Mouse (Mus musculus) liver (tissue): ENCODE data around the gene Pomt1.

Experiments used
- DNase-seq: peaks from one replicate; pipeline ENCODE4 v3.0.0-alpha.2; 2020; ENCODE audit warnings: mixed read lengths

The Pomt1 gene

GRCm38 (mm10) chr2:32222057-32222456, 14.3 kb upstream of the Pomt1 start:
- DNase-seq = no peak

DNA sequence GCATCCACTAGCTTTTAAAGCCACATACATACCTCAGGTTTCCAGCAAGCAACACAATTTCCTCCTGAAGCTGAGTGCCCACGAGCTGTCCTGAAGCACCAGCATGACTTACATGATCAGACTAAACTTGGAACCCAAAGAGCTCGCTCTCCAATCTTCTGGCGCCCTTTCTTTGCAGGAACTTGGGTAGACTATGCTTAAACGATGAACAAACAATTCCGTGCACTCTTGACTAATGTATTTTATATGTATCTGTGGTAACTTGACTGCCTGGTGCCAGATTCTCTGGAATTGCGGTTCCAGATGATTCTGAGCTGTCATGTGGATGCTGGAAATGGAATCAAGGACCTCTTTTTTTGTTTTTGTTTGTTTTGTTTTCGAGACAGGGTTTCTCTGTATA, 957 bp upstream of the Pomt1 start:
- no peak for DNase-seq

- DNase-seq = peak; percentile 57
Observed at GRCm38 (mm10) chr2:32236760-32237487, 534 bp downstream of the Pomt1 start.

DNA sequence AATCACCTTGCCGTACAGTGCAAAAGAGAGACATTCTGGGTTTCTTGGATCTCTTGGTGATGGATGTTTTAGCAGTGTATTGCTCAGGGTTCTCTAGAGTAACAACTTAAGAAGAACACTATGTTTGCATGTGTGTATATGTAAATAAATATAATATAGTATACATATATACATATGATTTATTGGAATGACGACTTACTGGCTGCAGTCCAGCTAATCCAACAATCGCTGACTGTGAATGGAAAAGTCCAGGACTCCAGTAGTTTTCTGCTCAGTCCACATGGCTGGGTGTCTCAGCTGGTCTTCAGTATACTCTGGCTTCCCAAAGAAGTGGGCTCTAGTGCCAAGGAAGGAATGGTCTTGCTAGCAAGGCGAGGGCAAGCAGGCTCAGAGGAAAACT, 1.2 kb downstream of the Pomt1 start:
- DNase-seq = no peak

- no peak for DNase-seq
Observed at GRCm38 (mm10) chr2:32238708-32239435, 2.5 kb downstream of the Pomt1 start.

DNA sequence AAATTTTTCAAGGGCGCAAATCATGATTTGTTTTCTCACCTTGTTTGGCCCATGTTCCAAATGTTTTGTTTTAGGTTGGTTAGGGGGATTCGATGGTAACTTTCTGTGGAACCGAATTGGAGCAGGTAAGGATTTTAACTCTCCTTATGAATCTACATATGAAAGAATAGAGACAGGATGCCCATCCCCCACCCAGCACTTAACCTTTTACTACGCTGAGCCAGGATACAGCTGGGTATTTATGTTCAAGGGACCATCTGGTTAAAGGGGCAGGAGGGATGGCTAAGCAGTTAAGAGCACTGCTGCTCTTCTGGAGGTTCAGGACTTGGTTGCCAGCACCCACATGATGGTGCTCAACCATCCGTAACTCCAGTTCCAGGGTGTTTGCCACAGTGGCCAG, 4.2 kb downstream of the Pomt1 start:
- no peak for DNase-seq

GRCm38 (mm10) chr2:32242986-32243385, 6.6 kb downstream of the Pomt1 start:
- no peak for DNase-seq

DNA sequence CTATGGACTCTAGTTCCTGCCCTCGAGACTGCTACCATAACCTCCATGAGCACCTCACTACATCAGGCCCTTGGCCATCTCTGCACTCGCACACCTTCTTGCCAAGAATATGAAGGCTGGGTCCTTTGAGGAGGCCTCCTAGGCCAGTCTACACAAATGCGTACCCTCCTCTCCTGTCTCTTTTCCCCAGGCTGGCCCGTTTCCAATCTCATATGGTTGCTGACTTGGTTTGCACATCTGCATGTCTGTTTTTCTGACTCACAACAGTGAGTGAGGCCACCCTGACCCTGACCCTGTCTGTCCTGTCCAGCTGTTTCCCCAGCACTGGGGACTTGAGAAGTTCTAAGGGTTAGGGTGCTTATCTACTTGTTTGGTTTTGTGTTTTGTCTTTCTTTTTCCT, 10.4 kb downstream of the Pomt1 start:
- DNase-seq = no peak

DNA sequence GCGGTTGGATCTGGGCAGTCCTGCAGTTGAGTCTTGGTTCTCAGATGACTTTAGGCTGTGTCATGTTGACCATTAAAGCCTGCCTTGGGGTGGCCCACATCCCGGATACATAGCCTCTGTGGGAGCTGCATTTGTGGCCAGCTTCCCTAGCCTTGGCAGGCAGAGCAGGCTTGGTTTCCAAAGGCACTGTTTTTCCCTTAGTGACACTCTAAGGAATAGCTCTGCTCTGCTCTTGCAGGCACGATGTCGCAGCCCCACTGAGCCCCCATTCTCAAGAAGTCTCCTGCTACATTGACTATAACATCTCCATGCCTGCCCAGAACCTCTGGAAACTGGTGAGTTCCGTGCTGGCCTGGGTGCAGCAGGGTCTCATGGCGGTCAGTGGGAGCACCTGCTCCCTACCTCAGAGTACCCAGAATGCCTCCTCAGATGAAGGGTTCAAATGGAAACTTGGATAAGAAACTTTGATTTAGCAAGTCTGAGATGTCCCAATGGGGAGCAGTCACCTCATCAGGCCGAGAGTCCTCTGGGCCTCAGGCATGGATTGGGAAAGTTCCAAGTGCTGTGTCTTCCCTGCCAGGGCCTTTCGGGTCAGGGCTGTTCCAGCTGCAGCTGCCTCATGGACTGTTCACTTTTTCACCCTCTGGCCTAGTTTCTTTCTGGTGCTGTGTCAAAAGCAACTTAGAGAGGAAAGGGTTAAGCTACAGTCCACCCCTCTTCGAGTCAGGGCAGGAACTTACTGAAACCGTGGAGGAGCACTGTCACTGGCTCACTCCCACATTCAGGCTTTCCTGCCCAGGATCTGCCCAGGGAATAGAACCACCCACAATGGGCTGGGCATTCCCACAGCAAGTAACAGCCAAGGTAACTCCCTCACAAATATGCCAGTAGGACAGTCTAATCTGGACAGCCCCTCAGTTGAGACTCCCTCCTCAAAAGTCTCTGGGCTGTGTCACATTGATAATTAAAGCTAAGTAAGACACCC, 12.3 kb downstream of the Pomt1 start:
- no peak for DNase-seq

DNA sequence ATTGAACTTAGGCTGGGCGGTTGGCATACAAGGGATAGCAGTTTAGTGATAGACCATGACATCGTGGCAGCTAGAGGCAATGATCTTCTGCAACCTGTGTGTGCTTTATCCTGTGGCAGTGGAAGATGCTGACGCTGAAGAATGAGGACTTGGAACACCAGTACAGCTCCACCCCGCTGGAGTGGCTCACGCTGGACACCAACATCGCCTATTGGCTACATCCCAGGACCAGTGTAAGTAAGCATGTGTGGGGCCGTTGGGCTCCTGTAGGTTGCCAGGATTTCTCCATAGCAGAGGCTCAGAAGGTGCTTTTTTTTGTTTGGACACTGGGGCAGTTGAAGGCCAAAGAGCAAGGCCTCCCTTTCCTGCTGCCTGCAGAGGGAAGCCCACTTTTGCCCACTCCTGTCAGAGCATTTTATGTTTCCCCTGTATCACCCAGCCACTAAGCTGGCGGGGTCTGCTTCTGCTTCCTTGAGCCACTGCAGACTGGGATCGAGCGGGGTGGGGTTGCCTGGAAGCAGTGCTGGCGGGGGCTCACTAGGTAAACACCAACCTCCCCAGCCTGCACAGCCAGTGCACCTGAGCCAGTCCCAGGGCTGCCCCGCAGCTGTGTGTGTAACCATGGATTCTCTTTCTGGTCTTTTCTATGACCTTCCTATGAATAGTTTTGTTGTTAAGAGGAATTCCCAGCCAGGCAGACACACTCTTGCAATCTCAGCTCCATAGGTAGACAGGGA, 15.6 kb downstream of the Pomt1 start:
- DNase-seq = no peak

DNA sequence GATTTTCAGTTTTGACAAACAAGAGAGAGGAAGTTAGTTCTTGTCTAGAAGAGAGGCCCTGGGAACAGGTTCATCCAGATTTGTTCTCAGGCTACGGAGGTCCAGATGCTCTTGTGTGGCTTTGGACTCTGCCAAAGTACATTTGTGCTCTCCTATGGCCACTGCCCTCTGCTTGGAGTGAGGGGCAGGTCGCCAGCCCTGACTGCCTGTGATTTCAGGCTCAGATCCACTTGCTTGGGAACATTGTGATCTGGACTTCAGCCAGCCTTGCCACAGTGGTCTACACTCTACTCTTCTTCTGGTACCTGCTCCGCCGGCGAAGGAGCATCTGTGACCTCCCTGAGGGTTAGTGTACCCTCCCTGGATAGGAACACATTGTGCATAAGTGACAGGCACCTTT, 16.3 kb downstream of the Pomt1 start:
- DNase-seq = no peak

DNA sequence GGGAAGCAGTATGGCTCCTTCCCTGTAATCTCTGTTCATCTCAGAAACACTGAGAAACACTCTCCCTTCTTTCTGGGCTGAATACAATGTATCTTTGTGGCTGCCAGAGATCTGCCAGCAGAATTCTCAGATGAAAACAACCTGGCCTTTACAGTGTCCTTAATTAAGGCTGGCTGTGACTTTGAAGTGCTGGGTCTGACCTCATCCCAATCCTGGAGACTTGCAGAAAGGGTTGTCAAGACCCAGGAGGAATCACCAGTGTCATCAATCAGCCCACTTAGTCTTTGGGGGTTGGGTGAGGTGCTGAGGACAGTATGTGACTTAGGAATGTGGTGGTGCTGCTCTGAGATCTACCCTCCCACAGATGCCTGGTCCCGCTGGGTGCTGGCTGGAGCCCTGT, 17.0 kb downstream of the Pomt1 start:
- no peak for DNase-seq

DNA sequence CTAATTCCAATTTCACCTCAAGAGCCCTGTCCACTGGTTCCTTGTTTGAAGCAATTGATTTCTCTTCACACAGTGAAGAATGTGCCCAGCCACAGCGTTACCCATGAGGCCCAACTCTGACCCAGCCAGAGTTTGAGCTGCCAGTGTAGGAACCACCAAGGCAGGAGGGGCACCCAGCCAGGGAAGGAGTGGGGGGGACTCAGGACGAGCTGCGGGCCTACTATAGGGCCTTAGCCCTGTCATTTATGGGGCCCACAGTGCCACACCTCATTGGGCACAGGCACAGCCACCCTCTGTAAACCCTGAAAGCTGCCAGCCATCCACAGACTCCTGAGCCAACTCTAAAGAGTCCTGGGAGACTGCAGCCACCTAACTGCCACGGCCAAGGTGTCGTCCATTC, 18.2 kb downstream of the Pomt1 start:
- DNase-seq = no peak

DNA sequence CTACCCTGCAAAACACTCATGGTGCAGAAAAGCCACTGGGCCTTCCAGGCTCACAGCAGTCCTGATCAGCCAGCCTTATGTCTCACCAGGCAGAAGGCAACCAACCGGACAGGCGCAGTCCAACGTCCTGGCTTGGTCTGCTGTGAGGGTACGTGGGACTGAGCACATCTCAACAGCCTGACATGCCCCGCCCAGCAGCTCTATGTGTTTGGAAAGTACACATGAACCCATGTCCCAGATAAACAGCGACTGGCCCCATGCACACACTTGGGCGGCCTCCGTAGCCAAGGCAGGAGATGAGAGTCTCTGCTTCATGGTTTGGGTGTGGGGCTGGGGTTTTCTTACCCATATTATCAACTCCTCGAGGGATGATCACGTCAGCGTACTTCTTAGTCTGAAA, 19.9 kb downstream of the Pomt1 start:
- DNase-seq = no peak

GRCm38 (mm10) chr2:32258887-32259533, 22.6 kb downstream of the Pomt1 start:
- no peak for DNase-seq

DNA sequence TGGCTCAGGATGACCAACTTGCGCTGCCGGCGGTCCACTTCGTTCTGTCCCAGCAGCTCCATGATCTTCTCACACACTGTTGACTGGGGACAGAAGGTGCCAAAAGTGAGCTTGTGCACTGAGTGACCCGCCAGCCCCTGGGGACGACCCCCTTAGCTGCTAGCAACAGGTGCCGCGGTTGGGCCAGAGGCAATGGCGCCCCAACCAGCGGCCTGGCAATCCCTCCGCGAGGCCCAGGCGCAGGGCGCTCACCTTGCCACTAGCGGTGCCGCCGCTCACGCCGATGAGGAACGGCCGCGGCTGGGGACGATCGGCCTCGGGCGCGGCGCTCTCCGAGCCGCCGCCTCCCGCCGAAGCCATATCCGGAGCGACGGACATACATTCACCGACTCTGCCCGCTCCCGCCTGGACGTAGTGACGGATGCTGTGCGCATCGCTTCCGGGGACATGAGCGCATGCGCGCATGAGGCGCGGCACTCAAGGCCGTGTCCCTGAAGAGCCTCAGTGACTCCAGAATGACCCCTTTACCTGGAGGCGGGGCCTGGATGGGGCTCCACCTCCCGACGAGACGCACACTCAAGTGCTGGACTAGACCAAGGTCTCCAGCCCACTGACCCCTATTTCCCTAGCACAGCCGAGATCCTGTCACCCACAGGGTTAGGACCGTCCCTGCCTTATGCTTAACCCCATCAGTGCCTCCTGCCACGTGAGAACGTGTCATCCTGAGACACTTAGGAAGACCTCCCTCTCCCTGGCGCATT, 23.4 kb downstream of the Pomt1 start, which contains the start of gene Uck1:
Gene Uck1, minus strand, starts transcription at position 503 of the 761 bp plus-strand sequence.
- DNase-seq = peak; percentile 95

- peak; percentile 76 for DNase-seq
Observed at GRCm38 (mm10) chr2:32260635-32261034, 24.2 kb downstream of the Pomt1 start.

GRCm38 (mm10) chr2:32275823-32276222, 39.4 kb downstream of the Pomt1 start:
- DNase-seq = no peak

- no peak for DNase-seq
Observed at GRCm38 (mm10) chr2:32282289-32282688, 45.9 kb downstream of the Pomt1 start.

GRCm38 (mm10) chr2:32282727-32283126, 46.3 kb downstream of the Pomt1 start:
- DNase-seq = peak; percentile 64

- no peak for DNase-seq
Observed at GRCm38 (mm10) chr2:32283986-32284385, 47.6 kb downstream of the Pomt1 start.
